Mouse (Mus musculus): ENCODE measurements around the gene Tmem131.

DNA sequence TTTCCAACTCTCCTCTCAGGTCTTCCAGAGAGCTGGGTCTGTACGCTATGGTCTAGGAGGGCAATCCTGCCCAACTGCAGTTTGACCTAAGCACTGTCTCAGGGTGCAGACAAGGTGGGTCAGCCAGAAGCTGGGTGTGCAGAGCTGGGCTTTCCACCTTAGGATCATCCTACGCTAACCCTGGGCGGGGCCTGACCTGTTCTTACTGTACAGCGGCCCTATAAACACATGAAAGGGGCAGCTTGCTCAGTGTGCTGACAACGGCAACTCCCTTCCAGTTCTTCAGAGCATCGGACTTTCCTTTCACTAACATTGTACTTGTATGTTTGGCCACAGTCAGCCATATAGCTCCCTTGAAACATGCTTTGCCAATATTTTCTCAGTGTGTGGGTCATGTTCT, 86.4 kb downstream of the Tmem131 start:
- TF ChIP-seq CTCF (IDR thresholded peaks at IDR 0.05; ENCODE audit: low read depth), result no peak
- TF ChIP-seq EP300 (IDR thresholded peaks at IDR 0.05; ENCODE audit: low read depth), result no peak
